Mouse (Mus musculus) frontal cortex, adult 2 months (tissue): ENCODE measurements around the gene Zmynd8. TPM values are rescaled to one million over a fixed set of nuclear protein-coding genes. Genes with fewer than 3 reads are reported as not detected.

Experiments used
- DNase-seq, 2 experiments: peaks; one replicate each; pipeline ENCODE4 v3.0.0; 2022; ENCODE audit warnings: low spot score in 1 of 2; ENCODE audit errors: extremely low spot score in 1 of 2
- polyA plus RNA-seq: library from polyadenylated mRNA; depleted of rRNA; stranded (reverse); fragments of >200 nt; gene quantifications from 2 replicates; pipeline ENCODE4 v1.2.3, GENCODE M21; 2012

Zmynd8 gene
- polyA plus RNA-seq, 1 experiment: 79.7 TPM

- no peak for DNase-seq
Observed at GRCm38 (mm10) chr2:165899923-165900322, 1.1 kb upstream of the Zmynd8 start.

GRCm38 (mm10) chr2:165899474-165899873 is 658 bp upstream of the Zmynd8 start:
- no peak for DNase-seq

GRCm38 (mm10) chr2:165896171-165896570 is 2.6 kb downstream of the Zmynd8 start:
- DNase-seq: no peak

GRCm38 (mm10) chr2:165895687-165896086 is 3.1 kb downstream of the Zmynd8 start:
- no peak for DNase-seq

GRCm38 (mm10) chr2:165894533-165894932 is 4.3 kb downstream of the Zmynd8 start:
- no peak for DNase-seq

- no peak for DNase-seq
Observed at GRCm38 (mm10) chr2:165893232-165893631, 5.6 kb downstream of the Zmynd8 start.

GRCm38 (mm10) chr2:165892626-165893025 is 6.2 kb downstream of the Zmynd8 start:
- no peak for DNase-seq

GRCm38 (mm10) chr2:165890401-165890800 is 8.4 kb downstream of the Zmynd8 start:
- DNase-seq: no peak

GRCm38 (mm10) chr2:165889874-165890273 is 8.9 kb downstream of the Zmynd8 start:
- DNase-seq: no peak

- DNase-seq: no peak
Observed at GRCm38 (mm10) chr2:165889266-165889665, 9.6 kb downstream of the Zmynd8 start.

GRCm38 (mm10) chr2:165888813-165889221 is 10.0 kb downstream of the Zmynd8 start:
- DNase-seq: no peak

GRCm38 (mm10) chr2:165888396-165888795 is 10.4 kb downstream of the Zmynd8 start:
- peak in 1 of 2 experiments; percentile 77 for DNase-seq

GRCm38 (mm10) chr2:165886857-165887628 is 11.8 kb downstream of the Zmynd8 start:
- DNase-seq: no peak

- no peak for DNase-seq
Observed at GRCm38 (mm10) chr2:165886482-165886856, 12.3 kb downstream of the Zmynd8 start.

GRCm38 (mm10) chr2:165885951-165886320 is 12.9 kb downstream of the Zmynd8 start:
- DNase-seq: no peak

- DNase-seq: peak in 1 of 2 experiments; percentile 84
Observed at GRCm38 (mm10) chr2:165885225-165885950, 13.4 kb downstream of the Zmynd8 start.

- peak; percentile 95 to 100 for DNase-seq
Observed at GRCm38 (mm10) chr2:165884577-165885224, 14.1 kb downstream of the Zmynd8 start.

- peak; percentile 82 to 83 for DNase-seq
Observed at GRCm38 (mm10) chr2:165883846-165884576, 14.8 kb downstream of the Zmynd8 start.

GRCm38 (mm10) chr2:165883006-165883405 is 15.8 kb downstream of the Zmynd8 start:
- no peak for DNase-seq

- no peak for DNase-seq
Observed at GRCm38 (mm10) chr2:165881585-165882431, 17.0 kb downstream of the Zmynd8 start.
